Mouse (Mus musculus): ENCODE results near the gene Msh2.

DNA sequence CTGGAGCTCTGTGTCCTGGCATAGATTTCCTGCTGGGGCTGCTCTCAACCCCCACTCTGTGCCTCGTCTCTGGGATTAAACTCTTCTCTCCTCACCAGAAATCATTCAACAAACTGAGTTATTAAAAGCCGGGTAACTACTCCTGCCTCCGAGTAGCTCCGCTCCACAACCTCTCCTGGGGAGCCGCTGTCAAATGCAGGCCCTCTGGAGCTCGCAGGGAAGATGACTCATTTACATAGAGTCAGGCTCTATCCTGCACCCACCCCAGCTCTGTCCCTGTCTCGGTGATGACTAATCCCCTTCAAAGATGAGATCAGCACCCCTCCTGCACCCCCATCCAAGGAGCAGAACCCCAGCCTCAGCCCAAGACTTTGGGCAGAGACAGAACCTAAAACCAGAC is 91.0 kb downstream of the Msh2 start:
- TF ChIP-seq POLR2A (IDR thresholded peaks at IDR 0.05; ENCODE audit: borderline replicate concordance, control insufficient read depth, low read depth, low read length) (no peak), CTCF (IDR thresholded peaks at IDR 0.05; ENCODE audit: control insufficient read depth, insufficient read depth, low read length) (no peak)
